Mouse (Mus musculus): ENCODE data around the gene Rubcnl. TPM values are rescaled to one million over a fixed set of nuclear protein-coding genes. Genes with fewer than 3 reads are reported as not detected.

The Rubcnl gene
- polyA plus RNA-seq, 1 experiment from 2014 or later = 0.13 TPM

DNA sequence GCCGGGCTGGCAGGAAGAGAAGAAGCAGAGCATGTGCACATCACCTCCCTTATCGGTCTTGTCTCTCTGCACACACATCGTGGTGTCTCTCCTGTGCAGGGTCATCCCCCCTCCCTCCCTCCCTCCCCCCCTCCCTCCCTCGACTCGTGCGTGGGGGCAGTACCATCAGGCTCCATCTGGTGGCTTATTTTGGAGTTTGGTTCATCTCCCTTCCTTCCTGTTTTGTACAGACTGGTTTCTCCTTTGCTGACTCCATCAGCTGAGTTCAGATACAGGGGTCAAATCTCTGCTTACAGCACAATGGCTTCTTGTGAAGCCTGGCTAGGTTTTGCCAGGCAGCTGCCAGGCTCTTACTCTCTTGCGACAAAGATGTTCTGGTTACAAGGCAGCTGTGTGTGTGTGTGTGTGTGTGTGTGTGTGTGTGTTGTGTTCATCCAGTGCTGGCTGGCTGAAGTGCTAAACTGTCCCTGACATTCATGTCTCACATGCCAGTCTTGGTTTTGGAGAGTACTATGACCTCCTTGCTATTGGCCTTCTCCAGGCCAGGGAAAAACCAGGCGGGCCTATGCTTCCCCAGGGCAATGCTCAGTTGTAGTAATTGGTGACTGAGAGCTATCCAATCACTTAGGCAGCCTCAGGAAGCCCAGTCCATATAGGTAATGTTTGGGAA lies 4.7 kb upstream of the Rubcnl start:
- 44% methylated on average over 8 of the region's 8 CpGs for WGBS
- Histone ChIP-seq H3K9me3 (ENCODE audit: control insufficient read depth, low read length) (no peaks in the 10 kb centered on the region), H3K27ac (ENCODE audit: low read length) (no peak overlapping the region), H3K4me1 (replicated peaks; ENCODE audit: control insufficient read depth, insufficient read depth, low read length) (peaks cover 3% of the 10 kb centered on the region), H3K27me3 (replicated peaks; ENCODE audit: control insufficient read depth, insufficient read depth, low read length) (no peaks in the 10 kb centered on the region), H3K4me2 (ENCODE audit: low read length) (no peak overlapping the region), H3K4me3 (replicated peaks; ENCODE audit: low read length) (no peak overlapping the region), H3K36me3 (ENCODE audit: control insufficient read depth, insufficient read depth) (no peaks in the 10 kb centered on the region), H3K9ac (replicated peaks; ENCODE audit: low read depth, low read length) (no peak overlapping the region)
- no peak for ATAC-seq

DNA sequence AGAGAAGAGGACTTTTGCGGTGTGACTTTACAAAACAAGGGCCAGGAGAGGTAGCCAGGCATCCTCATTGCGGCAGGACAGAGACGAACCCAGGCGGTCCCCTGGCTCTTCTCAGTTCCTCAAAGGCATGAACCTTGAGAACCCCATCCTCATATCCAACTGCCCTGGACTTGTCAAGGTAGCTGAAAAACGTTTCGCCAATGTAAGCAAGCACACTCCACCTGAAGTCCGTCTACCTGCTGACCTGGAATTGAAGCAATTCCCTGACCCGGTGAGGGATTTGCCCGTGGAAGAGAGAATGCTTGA lies 841 bp downstream of the Rubcnl start:
- Histone ChIP-seq H3K4me3 (replicated peaks; ENCODE audit: low read length) (peak overlapping the region; percentile 49), H3K9ac (replicated peaks; ENCODE audit: low read depth, low read length) (peak overlapping the region; percentile 56; the same call in 1 of the 2 replicates), H3K9me3 (ENCODE audit: control insufficient read depth, low read length) (no peaks in the 10 kb centered on the region), H3K4me1 (replicated peaks; ENCODE audit: control insufficient read depth, insufficient read depth, low read length) (peaks cover 6% of the 10 kb centered on the region), H3K36me3 (ENCODE audit: control insufficient read depth, insufficient read depth) (no peaks in the 10 kb centered on the region), H3K27ac (ENCODE audit: low read length) (no peak overlapping the region), H3K4me2 (ENCODE audit: low read length) (peak overlapping the region; percentile 89), H3K27me3 (replicated peaks; ENCODE audit: control insufficient read depth, insufficient read depth, low read length) (no peaks in the 10 kb centered on the region)
- no peak for ATAC-seq
- 75% methylated on average over 9 of the region's 9 CpGs for WGBS

GRCm38 (mm10) chr14:75017277-75017676 lies 1.4 kb downstream of the Rubcnl start:
- 88% methylated on average over 7 of the region's 7 CpGs for WGBS
- Histone ChIP-seq H3K4me3 (replicated peaks; ENCODE audit: low read length) (no peak overlapping the region), H3K4me1 (replicated peaks; ENCODE audit: control insufficient read depth, insufficient read depth, low read length) (peaks cover 6% of the 10 kb centered on the region), H3K27me3 (replicated peaks; ENCODE audit: control insufficient read depth, insufficient read depth, low read length) (no peaks in the 10 kb centered on the region), H3K27ac (ENCODE audit: low read length) (no peak overlapping the region), H3K9ac (replicated peaks; ENCODE audit: low read depth, low read length) (no peak overlapping the region), H3K9me3 (ENCODE audit: control insufficient read depth, low read length) (no peaks in the 10 kb centered on the region), H3K36me3 (ENCODE audit: control insufficient read depth, insufficient read depth) (no peaks in the 10 kb centered on the region), H3K4me2 (ENCODE audit: low read length) (no peak overlapping the region)
- no peak for ATAC-seq

GRCm38 (mm10) chr14:75017877-75018825 lies 2.3 kb downstream of the Rubcnl start:
- no peaks in the 10 kb centered on the region for H3K36me3 ChIP-seq (ENCODE audit: control insufficient read depth, insufficient read depth)
- H3K9me3 ChIP-seq (ENCODE audit: control insufficient read depth, low read length) = no peaks in the 10 kb centered on the region
- no peak overlapping the region for H3K27ac ChIP-seq (ENCODE audit: low read length)
- no peak overlapping the region for H3K9ac ChIP-seq (replicated peaks; ENCODE audit: low read depth, low read length)
- H3K4me1 ChIP-seq (replicated peaks; ENCODE audit: control insufficient read depth, insufficient read depth, low read length) = peaks cover 6% of the 10 kb centered on the region
- H3K27me3 ChIP-seq (replicated peaks; ENCODE audit: control insufficient read depth, insufficient read depth, low read length) = no peaks in the 10 kb centered on the region
- no peak overlapping the region for H3K4me3 ChIP-seq (replicated peaks; ENCODE audit: low read length)
- 93% methylated on average over 18 of the region's 18 CpGs for WGBS
- H3K4me2 ChIP-seq (ENCODE audit: low read length) = no peak overlapping the region
- ATAC-seq = no peak

GRCm38 (mm10) chr14:75018829-75019228 lies 3.0 kb downstream of the Rubcnl start:
- 78% methylated on average over 4 of the region's 4 CpGs for WGBS
- H3K9ac ChIP-seq (replicated peaks; ENCODE audit: low read depth, low read length) = no peak overlapping the region
- no peaks in the 10 kb centered on the region for H3K36me3 ChIP-seq (ENCODE audit: control insufficient read depth, insufficient read depth)
- H3K4me3 ChIP-seq (replicated peaks; ENCODE audit: low read length) = no peak overlapping the region
- H3K27me3 ChIP-seq (replicated peaks; ENCODE audit: control insufficient read depth, insufficient read depth, low read length) = no peaks in the 10 kb centered on the region
- no peak overlapping the region for H3K4me2 ChIP-seq (ENCODE audit: low read length)
- no peak for ATAC-seq
- no peak overlapping the region for H3K27ac ChIP-seq (ENCODE audit: low read length)
- H3K4me1 ChIP-seq (replicated peaks; ENCODE audit: control insufficient read depth, insufficient read depth, low read length) = peaks cover 6% of the 10 kb centered on the region
- no peaks in the 10 kb centered on the region for H3K9me3 ChIP-seq (ENCODE audit: control insufficient read depth, low read length)

- Histone ChIP-seq H3K4me3 (replicated peaks; ENCODE audit: low read length) (no peak overlapping the region), H3K27ac (ENCODE audit: low read length) (no peak overlapping the region), H3K36me3 (ENCODE audit: control insufficient read depth, insufficient read depth) (no peaks in the 10 kb centered on the region), H3K4me2 (ENCODE audit: low read length) (no peak overlapping the region), H3K27me3 (replicated peaks; ENCODE audit: control insufficient read depth, insufficient read depth, low read length) (no peaks in the 10 kb centered on the region), H3K9ac (replicated peaks; ENCODE audit: low read depth, low read length) (no peak overlapping the region), H3K4me1 (replicated peaks; ENCODE audit: control insufficient read depth, insufficient read depth, low read length) (peaks cover 6% of the 10 kb centered on the region), H3K9me3 (ENCODE audit: control insufficient read depth, low read length) (no peaks in the 10 kb centered on the region)
- WGBS = 83% methylated on average over 12 of the region's 12 CpGs
- ATAC-seq = no peak
Measured at GRCm38 (mm10) chr14:75020581-75021253, 4.9 kb downstream of the Rubcnl start.

DNA sequence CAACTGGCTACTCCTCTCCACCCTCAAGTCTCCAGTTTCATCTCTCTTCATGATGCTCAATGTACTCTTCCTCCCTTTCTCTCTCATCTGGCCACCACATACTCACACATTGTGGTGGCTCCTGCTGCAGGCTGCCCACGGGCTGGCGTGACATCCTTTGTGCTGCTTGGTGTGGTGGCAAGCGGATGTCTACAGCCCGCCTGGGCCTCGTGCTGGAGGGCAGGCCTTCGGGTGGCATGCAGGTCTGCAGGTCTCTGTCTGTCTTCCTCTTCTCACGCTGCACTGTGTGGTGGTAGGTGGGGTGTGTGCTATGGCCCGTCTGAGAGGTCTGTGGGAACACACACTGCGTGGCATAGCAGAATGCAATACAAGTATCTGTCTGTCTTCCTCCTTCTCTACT lies 6.7 kb downstream of the Rubcnl start:
- H3K4me3 ChIP-seq (replicated peaks; ENCODE audit: low read length) = no peak overlapping the region
- H3K4me1 ChIP-seq (replicated peaks; ENCODE audit: control insufficient read depth, insufficient read depth, low read length) = no peaks in the 10 kb centered on the region
- H3K4me2 ChIP-seq (ENCODE audit: low read length) = no peak overlapping the region
- H3K9ac ChIP-seq (replicated peaks; ENCODE audit: low read depth, low read length) = no peak overlapping the region
- ATAC-seq = no peak
- no peaks in the 10 kb centered on the region for H3K36me3 ChIP-seq (ENCODE audit: control insufficient read depth, insufficient read depth)
- no peaks in the 10 kb centered on the region for H3K27me3 ChIP-seq (replicated peaks; ENCODE audit: control insufficient read depth, insufficient read depth, low read length)
- H3K9me3 ChIP-seq (ENCODE audit: control insufficient read depth, low read length) = no peaks in the 10 kb centered on the region
- no peak overlapping the region for H3K27ac ChIP-seq (ENCODE audit: low read length)
- WGBS = 87% methylated on average over 9 of the region's 9 CpGs

GRCm38 (mm10) chr14:75024793-75025710 lies 9.2 kb downstream of the Rubcnl start:
- 88% methylated on average over 8 of the region's 8 CpGs for WGBS
- ATAC-seq = no peak
- H3K27me3 ChIP-seq (replicated peaks; ENCODE audit: control insufficient read depth, insufficient read depth, low read length) = no peaks in the 10 kb centered on the region

More at GRCm38 (mm10) chr14:75024793-75025710, 9.2 kb downstream of the Rubcnl start:
- H3K27ac ChIP-seq (ENCODE audit: low read length) = no peak overlapping the region
- H3K9me3 ChIP-seq (ENCODE audit: control insufficient read depth, low read length) = no peaks in the 10 kb centered on the region
- H3K4me3 ChIP-seq (replicated peaks; ENCODE audit: low read length) = no peak overlapping the region
- no peaks in the 10 kb centered on the region for H3K36me3 ChIP-seq (ENCODE audit: control insufficient read depth, insufficient read depth)
- no peaks in the 10 kb centered on the region for H3K4me1 ChIP-seq (replicated peaks; ENCODE audit: control insufficient read depth, insufficient read depth, low read length)
- H3K4me2 ChIP-seq (ENCODE audit: low read length) = no peak overlapping the region
- no peak overlapping the region for H3K9ac ChIP-seq (replicated peaks; ENCODE audit: low read depth, low read length)
